Comparison of ENCODE assay signal across 24 mouse cellular contexts in the genomic region with DNA sequence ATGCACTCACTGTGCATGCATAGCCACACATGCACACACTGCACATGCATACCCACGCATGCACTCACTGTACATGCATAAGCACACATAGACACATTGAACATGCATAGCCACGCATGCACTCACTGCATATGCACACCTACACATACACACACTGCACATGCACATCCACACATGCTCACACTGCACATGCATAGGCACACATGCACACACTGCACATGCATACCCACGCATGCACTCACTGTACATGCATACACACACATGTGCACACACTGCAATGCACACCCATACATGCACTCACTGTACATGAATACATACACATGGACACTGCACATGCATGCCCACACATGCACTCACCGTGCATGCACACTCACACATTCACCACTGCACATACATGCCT.
"Had no signal": no experiment of that assay in that cellular context is flagged by ENCODE, and none has a peak within 500 bp of the region (broad histone marks: within the 10 kb centered on the region; RNA-seq: fewer than 3 reads in every experiment).

No protein-coding gene starts in this region.

- H3K4me1 ChIP-seq: intestine, embryonic 15.5 days had no signal

- DNase-seq: gastrocnemius, postnatal 14 days; gastrocnemius, postnatal 36 days; heart, adult 2 months; heart, postnatal 14 days; heart, postnatal 36 days; kidney, adult 18-20 months; kidney, adult 8-10 months; kidney, postnatal 10 days; kidney, postnatal 25 days; layer of hippocampus, postnatal 36 days; left cerebral cortex, postnatal 4 days had no signal

- H3K36me3 ChIP-seq: heart, embryonic 13.5 days; heart, embryonic 15.5 days; hindbrain, embryonic 12.5 days; intestine, embryonic 15.5 days; limb, embryonic 13.5 days; limb, embryonic 15.5 days; liver, embryonic 12.5 days had no signal

- H3K27me3 ChIP-seq: heart, embryonic 13.5 days; heart, embryonic 15.5 days; hindbrain, embryonic 12.5 days; intestine, embryonic 15.5 days; limb, embryonic 13.5 days; limb, embryonic 15.5 days; liver, embryonic 12.5 days had no signal

- H3K4me3 ChIP-seq: heart, adult 2 months; heart, embryonic 13.5 days; heart, embryonic 15.5 days; hindbrain, embryonic 12.5 days; intestine, embryonic 15.5 days; limb, embryonic 13.5 days; limb, embryonic 15.5 days; liver, embryonic 12.5 days had no signal

- H3K27ac ChIP-seq: heart, adult 2 months; heart, embryonic 13.5 days; heart, embryonic 15.5 days; hindbrain, embryonic 12.5 days; hindbrain, embryonic 14.5 days; intestine, embryonic 15.5 days; limb, embryonic 13.5 days; limb, embryonic 15.5 days; liver, embryonic 12.5 days; liver, embryonic 14.5 days had no signal

- H3K9me3 ChIP-seq: heart, embryonic 13.5 days; heart, embryonic 15.5 days; hindbrain, embryonic 12.5 days; intestine, embryonic 15.5 days; limb, embryonic 13.5 days; limb, embryonic 15.5 days; liver, embryonic 12.5 days had no signal

- ATAC-seq: hindbrain, embryonic 16.5 days; inflammation-experienced regulatory T-cells, adult 6 months; intestine, embryonic 15.5 days; intestine, postnatal 0 days; liver, embryonic 12.5 days had no signal

- H3K9ac ChIP-seq: heart, embryonic 13.5 days; heart, embryonic 15.5 days; hindbrain, embryonic 12.5 days; hindbrain, embryonic 14.5 days; intestine, embryonic 15.5 days; limb, embryonic 13.5 days; limb, embryonic 15.5 days; liver, embryonic 12.5 days; liver, embryonic 14.5 days had no signal

- H3K4me2 ChIP-seq: heart, embryonic 11.5 days; heart, embryonic 13.5 days; heart, embryonic 15.5 days; hindbrain, embryonic 12.5 days; hindbrain, embryonic 14.5 days; intestine, embryonic 15.5 days; limb, embryonic 13.5 days; limb, embryonic 15.5 days; liver, embryonic 12.5 days had no signal
